Mouse (Mus musculus) kidney, adult 11 months (tissue): Measurements from ENCODE around the gene Midn.

Source experiments
- DNase-seq: peaks from one replicate; pipeline ENCODE4 v3.0.0; 2022

The Midn gene

DNA sequence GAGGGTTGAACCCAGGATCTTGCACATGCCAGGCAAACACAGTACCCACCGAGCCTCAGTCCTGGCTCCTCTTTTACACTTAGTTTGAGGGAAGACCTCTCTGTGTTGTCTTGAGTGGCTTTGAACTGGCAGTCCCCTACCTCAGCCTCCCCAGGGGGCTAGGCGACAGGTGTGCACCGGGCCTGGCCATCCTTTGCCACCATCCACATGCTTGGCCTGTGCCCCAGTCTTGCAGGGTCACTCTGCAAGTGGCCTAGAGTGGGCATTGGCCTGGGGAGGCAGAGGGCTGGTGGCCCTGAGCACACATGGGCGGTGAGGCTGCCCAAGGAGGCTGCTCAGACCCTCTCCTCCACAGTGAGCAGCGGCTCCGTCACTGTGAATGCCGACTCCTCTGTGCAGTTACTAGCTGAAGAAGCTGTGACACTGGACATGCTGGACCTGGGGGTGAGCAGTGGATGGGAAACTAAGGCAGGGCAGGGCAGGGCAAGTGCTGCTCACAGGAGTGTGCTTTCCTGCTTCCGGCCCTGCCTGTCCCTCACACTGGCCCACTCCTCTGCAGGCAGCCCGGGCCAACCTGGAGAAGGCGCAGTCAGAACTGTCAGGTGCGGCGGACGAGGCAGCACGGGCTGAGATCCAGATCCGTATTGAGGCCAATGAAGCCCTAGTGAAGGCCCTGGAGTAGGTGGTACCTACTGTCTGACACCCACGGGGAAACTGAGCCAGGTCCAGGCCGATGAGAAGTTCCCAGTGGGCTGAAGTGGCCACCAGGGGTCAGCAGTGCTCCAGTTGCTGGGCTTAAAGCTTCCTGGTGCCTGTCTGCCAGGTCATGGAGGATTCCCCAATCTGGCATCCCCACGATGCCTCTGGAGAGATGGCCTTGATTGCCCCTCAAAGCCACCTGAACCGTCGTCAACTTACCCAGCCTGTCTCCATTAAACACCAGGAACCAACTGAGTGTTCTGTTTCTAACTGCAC, 2.9 kb upstream of the Midn start:
- peak; percentile 70 for DNase-seq

DNA sequence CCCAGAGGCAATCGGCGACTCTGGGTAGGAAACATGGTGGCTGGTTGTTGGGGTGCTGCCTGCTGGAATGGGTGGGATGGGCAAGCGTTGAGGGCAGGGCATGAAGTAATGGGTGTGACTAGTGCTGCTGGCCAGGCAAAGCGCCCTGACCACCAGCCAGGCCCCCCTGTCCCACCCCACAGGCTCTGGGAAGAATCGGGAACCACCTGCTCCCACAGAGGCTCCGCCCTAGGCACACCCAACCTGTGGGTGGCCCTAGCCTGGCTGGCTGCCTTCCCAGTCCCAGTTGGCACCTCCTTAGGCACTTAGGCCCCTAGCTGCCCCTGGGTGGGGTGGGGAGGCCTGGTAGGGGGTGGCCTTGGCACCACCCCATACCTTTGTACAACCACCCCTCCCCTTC, 2.2 kb upstream of the Midn start:
- peak; percentile 84 for DNase-seq

DNA sequence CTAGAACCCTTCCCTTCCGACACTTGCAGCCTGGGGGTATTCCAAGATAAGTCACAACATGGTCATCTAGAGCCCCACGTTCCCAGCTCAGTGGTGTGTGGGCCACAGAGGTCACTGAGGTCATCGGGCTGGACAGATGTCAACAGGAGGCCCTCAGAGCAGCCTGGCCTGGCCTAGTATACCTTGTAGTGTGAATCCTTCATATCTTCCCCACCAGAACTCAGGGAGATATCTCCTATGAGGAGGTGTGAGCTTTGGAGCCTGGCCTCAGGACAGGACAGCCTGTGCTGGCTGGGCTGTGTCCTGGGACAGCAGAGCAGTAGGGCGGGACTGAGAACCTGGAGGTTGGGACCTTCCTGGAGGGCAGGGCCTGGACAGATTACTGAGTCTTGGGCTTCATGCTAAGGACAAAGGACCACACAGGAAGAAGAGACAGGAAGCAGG, 1.5 kb upstream of the Midn start:
- peak; percentile 74 for DNase-seq

DNA sequence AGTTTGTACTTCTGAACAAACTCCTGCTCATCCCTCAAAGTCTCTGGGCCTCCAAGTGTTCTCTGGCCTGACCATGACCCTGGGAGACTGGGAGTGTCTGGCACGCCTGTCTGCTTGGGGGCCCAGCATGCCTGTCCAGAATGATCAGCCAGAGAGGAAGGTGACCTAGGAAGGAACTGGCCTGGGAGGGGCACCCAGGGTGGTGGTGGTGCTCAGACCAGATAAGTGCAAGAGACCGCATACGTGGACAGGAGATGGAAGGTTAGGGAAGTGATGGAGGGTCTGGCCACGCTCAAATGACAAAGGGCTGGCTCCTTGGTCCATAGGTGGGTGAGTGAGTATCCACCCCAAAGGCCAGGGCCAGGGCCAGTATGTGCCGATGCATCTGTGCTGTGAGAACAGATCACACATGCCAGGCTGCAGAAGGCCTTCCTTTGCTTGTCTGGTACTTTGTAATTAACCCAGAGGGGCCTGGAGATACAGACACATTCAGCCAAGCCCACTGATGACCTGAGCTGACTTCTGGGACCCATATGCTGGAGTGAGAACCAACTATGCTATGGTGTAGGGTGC, 840 bp upstream of the Midn start:
- peak; percentile 62 for DNase-seq

DNA sequence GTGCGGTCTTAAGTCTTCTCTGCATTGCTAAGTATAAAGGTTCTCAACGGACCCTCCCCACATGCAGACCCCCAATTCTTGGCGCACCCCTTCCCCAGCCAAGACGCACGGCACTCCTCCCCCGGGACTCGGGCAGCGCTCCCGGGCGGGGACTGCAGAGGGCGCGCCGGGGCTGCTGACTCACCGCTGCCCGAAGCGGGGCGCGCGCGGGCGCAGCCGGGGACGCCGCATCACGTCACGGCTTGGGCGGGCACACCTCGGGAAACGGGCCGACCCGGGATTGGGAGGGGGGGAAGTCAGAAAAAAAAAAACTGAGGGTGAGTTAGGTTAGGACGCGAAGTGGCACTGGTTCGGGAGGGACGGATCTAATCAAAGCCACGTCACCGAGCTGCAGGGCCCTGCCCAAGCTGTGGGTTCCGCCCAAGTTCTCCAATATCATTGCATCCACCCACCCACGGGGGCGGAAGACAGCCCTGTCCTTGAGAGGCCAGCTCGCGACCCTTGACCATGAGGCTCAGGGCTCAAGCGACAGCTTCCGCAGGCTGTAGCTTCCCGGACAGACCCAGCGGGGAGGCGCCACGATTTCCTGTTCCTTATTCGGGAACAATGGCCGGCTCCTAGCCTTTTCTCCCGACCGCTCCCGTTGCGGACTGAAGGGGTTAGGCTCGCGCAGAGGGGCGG, 678 bp downstream of the Midn start:
- DNase-seq: peak; percentile 96

DNA sequence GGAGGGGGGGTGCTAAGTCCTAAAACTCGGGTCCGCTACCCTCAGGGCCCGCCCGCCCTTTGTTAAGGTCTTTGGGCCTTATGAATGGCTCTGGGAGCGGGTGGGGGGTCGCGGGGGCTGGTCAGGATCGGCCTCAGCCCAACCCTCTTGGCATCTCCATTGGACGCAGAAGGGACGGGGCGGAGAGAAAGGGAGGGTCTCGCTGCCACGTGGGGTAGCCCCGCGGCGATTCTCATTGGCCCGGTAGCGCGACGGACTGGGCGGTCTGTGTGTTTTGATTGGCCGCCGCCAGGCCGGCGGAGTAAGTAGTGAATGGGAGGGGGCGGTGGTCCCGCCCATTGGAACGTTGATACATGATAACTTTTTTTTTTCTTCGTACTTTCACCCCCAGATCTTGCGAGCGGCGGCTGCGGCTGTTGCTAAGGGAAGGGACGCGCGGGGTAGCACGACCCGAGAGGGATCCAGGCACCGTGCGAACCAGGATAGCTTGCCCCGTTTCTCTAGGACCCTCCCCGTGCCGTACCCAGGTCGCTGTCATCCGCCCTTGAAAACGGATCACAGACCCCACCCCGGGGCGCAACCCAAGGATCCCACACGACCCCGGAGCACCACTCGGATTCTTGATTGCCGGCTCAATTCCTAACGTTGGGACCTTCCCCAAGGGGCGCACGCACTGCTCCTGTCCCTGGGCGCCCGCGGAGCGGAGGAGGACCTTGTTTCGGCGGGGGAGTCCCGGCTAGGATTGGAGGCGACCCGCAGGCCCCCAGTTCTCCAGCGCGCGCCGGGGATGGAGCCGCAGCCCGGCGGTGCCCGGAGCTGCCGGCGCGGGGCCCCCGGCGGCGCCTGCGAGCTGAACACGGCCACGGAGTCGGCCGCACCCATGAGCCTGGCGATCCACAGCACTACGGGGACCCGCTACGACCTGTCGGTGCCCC, 1.5 kb downstream of the Midn start:
- peak; percentile 99 for DNase-seq

DNA sequence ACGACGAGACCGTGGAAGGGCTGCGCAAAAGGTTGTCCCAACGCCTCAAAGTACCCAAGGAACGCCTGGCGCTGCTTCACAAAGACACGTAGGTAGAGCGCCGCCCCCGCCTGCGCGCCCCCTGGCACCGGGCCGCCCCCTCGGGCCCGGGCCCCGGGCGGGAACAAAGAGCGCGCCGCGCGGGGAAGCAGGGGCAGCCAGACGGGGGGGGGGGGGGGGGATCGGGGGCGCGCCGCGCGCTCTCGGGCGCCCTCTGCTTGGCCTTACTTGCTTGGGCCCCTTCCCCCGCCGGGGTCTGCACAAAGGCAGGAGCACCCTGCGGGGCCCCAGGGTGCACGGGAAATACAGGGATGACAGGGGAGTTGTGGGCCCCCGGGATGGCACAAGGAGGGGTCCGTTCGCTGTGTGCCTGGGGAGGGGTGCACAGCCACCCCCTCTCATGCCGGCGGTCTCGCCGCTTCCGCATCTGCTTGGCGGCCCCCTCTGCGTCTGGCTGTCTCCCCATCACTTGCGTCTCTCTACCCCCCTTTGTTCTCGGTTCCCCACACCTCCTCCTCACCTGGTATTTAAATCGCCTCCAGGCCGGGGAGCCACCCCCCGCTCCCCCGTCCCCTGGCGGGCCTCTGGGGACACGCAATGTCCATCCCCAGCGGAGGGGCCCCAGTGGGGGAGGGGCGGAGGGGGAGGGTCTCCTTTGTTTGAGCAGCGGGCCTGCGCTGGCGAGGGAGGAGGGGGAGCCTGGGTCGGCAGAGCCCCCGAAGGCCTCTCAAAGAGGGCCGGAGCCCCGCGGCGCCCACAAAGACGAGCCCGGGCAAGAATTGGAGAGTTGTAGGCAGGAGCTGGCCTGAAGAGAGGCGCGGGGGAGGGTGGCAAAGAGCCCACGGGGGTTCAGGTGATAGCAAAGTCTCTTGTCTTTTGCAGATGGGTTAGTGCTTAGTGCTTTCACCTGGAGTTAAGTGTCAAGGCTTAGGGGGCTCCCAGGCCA, 2.4 kb downstream of the Midn start:
- DNase-seq: peak; percentile 61

DNA sequence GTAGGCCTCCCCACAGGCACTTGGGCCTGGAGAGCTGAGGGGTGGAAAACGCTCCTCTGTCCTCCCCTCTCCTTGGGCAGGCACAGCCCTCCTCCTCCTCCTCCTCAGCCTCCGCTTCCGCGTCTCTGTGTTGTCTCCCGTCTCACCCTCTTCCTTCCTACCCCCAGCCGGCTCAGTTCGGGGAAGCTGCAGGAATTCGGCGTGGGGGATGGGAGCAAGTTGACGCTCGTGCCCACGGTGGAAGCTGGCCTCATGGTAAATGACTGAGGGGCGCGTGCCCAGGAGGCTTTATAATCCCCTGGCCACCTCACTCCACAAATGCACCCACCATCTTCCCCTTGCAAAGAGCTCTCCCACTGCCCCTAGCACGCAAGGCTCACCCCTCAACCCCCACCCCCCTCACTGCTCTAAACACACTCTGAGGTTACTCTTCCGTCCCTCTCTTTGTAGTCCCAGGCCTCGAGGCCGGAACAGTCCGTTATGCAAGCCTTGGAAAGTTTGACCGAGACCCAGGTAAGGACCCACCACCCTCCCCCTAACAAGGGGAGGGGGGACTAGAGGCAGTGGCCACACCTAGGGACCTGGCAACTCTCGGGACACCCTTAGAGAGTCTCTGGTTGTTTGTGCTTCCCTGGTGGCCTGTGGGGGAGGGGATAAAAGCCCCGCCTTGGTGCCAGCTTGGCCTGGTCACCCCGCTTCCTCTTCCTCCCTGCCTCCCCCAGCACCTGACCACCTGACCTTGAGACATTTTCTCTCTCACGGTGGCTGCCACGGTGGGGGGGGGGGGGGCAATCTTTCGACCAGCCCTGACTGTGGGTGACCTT, 3.4 kb downstream of the Midn start:
- DNase-seq: peak; percentile 91

DNA sequence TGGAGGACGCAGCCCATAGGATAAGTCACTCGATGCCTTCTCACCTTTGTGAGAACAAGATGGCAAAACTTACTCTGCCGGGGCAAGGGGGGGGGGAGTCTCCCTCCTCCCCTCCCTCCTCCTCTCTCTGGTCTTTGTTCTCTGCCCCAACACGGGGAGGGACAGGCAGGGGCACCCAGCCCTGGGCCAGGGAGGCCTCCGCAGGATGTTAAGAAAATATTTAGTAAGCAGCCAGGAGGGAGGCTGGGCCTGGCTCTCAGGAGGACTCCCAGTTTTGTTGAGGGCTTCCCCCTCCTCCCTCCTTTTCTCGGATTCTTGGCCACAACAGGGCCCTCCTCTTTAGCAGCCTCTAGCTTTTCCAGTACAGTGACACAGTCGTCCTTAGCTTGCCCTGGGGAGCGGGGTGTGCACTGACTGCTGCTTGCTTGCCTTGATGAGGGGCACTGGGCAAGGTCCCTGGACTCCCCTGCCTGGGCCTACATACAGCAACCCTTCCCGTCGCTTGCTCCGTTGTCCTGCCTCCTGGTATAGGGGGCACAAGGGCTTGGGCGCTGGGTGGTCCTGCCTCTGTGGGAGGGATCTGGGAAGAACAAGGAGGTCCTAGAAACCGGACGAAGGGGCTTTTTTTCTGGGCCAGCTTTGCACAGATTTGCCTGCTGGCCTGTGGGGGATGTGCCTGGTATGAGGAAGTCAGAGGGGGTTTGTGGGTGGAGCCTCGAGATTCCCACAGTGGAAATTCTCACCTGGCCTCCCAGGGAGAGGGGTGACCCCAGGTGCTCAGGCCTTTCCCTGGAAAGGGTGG, 4.2 kb downstream of the Midn start:
- DNase-seq: peak; percentile 87

DNA sequence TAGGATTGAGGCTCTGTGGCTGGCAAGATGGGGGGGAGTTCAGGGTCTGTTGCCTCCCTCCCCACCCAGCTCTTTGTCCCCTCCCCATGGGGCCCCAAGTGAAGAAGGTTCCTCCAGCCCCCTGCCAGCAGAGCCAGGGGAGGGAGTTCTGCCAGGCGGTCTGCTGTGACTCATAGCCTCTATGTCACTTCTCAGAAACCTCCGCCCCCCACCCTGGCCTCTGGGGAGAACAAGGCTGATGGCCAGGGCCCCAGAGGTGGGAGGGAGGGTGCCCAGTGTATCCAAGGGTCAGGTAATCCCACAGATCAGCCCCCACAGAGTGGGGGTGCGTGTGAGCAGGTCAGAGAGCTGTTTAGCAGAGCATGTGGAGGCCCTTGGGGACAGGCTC, 4.8 kb downstream of the Midn start:
- DNase-seq: peak; percentile 90

DNA sequence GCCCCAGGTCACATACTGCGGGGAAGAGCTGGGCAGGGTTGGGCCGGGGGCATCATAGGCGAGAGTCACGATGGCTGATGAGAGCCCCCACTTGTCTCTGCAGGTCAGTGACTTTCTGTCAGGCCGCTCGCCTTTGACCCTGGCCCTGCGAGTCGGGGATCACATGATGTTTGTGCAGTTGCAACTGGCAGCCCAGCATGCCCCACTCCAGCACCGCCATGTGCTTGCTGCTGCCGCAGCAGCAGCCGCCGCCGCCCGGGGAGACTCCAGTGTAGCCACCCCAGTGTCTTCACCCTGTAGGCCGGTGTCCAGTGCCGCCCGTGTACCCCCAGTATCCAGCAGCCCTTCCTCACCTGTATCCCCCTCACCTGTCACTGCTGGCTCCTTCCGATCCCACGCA, 5.6 kb downstream of the Midn start:
- peak; percentile 71 for DNase-seq

DNA sequence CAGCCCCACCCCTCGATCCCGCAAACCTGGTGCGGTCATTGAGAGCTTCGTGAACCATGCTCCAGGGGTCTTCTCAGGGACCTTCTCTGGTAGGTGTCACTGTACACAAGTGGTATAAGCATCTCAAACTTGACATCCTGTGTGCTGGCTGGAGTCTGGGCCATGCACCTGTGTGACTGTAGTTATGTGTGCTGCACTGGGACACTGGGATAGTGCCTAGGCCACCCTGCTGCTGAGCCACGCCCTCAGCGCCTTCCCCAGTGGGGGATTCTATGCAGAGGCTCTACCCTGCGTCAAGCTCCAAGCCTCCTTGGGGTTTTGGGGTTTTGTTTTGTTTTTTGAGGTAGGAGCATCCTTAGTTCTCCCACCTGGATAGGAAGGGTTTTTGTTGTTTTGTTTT, 6.3 kb downstream of the Midn start:
- DNase-seq: no peak

DNA sequence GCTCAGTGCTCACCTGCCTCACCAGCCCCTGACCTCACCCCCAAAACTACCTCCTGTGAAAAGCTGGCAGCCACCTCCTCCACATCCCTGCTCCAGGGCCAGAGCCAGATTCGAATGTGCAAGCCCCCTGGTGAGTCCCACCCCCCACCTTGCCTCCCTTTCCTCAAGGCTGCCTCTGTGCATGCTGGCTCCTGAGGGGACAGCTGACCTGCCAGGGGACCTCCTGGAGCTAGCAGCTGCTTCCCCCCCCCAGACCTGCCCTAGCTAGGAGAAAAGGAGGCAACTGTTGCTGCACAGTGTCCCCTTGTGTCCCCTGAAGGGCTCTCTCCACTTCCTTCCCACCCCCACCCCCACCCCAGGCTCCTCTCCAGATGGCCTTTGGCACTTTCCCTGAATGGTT, 7.2 kb downstream of the Midn start:
- DNase-seq: no peak

DNA sequence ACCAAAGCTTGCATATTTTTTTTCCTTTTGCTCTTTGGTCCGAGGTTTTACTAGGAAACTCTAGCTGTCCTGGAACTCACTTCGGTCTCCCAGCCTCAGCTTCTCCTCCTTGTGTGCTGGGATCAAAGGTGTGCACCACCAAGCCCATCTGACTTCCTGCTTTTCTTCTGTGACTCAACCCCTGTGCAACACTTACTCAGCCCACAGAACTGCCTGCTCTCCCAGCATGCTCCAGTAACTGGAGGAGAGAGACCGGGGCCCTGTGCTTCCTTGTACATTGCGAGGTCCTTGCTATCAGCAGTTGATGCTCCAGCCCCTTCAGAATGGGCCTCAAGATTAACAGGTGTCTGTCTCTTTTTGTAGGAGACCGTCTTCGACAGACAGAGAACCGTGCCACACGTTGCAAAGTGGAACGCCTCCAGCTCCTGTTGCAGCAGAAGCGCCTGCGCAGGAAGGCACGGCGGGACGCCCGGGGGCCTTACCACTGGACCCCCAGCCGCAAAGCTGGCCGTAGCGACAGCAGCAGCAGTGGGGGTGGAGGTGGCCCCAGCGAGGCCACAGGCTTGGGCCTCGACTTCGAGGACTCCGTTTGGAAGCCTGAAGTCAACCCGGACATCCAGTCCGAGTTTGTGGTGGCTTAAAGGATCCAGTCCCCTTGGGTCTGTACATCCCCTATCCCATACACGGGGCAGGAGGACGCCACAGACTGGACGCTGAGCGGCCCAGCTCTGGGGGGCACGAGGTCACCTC, 8.1 kb downstream of the Midn start:
- no peak for DNase-seq

DNA sequence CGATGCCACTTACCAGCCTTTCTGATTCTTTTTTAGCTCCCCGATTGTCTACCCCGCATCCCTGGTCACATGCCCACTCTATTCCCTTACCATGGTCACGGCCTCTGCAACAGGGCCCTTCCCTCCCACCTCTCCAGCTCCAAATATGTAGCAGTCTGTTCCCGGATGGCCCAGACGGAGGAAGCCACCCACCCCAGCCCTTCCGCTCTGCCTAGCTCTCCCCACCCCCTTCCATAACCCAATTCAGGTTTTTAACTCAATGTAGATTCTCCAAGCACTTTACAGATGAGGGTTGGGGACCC, 8.6 kb downstream of the Midn start:
- DNase-seq: peak; percentile 55

DNA sequence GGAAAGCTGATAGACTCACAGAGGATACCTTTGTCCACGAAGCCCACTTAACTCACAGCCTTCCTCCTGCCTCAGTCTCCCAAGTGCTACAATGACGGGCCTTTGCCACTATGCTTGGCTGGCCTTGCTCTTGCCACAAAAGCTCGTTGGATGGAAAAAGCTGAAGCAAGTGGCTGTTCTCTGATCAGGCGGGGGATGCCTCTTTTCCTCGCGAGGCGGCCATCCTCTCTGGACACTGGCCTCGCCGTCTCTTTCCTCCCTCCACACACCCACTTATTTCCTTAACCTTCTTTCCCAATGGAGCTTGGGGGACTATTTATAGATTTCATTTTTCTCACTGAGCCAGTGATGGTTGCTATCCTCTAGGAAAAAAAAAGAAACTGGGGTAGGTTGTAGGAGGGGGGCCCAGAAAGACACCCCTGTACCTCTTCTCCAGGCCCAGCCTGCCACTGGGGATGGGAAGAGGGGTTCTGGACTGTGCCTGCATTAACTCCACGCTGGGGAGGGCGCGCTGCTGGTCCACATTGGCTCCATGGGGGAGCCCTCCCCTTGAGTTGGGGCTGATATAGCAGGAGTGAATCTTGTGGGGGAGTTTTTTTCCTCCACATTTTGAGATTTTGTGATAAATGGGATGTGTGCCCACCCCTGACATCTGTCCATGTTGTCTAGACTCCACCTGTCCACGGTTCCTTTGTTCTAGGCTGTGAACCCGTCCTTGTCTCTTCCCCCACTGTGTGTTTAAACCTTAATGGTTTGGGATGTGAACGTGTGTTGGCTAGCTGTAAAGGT, 9.3 kb downstream of the Midn start:
- no peak for DNase-seq

DNA sequence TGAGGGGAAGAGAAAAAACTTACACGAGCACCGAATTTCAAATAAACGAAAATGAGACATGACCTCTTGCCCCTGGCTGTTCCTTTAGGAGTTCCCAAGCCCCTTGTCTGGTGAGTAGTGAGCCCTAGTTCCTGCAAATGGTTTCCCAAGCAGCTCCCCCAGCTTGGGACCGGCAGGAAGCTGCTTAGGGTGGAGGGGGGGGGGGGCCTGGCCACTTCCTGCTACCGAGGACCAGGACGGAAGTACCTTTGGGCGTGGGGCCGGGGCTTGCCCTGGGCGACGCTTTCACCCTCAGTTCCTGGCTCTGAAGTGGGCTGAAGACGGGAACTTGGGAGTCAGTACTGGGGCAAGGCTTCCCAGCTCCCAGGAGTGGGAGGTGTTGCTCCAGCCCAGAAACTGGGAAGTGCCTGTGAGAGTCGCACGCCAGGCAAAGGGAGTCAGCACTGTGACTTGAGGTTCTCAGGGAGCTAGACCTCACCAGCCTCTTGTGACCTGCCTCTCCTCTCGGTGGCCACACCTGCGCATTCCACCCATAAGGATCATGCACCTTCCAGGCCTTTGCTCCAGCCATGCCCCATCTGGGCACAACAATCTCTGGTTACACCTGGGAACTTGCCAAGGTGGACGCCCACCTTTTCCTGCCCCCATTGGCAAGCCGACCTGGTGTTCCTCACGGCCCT, 10.4 kb downstream of the Midn start:
- DNase-seq: peak; percentile 78
